Mouse (Mus musculus): ENCODE data around the gene Marc1.

Gene Marc1

DNA sequence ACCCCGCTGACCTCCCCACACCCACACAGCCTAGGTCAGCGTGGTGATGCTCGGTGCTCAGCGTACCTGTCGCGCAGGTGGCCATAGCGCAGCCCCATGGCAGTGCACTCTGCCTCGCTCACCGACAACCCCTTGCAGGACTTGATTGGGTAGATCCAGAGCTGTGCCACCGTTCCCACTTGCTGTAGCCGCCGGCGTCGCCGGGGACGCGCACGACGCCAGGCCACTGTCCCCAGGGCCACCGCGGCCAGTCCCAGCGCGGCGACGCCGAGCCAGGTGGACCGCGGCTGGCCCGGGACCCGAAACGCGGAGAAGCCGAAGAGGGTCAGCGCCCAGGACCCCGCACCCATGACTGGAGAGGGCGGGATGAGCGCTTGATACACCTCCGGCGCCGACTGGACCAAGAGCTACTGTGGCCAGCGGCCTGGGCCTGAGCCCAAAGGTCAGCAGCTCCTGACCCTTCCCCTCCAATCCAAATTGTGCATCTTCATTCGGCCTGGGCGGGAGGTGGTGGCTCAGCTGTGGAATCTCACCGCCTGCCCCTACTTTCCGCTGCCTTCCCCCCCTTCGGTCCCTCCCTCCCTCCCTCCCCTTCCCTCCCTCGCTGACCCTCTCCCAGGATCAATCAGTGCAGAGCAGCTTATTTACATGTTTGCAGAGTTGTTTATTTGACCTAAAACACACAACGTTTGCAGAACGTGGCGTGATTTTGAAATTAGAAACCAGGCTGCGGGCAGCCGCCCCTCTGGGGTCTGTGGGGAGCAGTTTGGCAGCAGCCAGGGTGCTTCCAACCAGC, at the start of gene Marc1:
TSS of gene Marc1 (minus strand) at position 534 of the 796 bp plus-strand sequence.
- DNase-seq (ENCODE audit: low spot score): no peak

DNA sequence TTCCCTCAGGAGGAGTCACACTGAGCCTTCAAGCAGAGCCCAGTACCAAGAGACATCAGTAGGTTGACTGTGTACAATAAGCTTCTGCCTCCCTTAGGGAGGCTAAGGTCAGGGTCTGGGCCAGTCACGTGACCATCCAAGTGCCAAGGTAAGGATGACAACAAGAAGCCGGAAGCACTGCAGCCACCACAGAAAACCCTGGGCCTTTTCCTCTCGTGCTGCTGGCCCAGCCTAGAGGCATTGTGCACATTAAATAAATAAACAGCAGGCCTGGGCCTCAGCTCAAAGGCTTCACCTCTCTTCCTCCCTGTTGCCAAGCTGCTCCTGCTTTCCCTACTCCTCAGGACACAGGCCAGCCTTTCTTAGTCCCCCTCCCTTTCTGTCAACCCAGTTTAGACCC, 49.2 kb upstream of the Marc1 start:
- DNase-seq (ENCODE audit: low spot score): no peak

DNA sequence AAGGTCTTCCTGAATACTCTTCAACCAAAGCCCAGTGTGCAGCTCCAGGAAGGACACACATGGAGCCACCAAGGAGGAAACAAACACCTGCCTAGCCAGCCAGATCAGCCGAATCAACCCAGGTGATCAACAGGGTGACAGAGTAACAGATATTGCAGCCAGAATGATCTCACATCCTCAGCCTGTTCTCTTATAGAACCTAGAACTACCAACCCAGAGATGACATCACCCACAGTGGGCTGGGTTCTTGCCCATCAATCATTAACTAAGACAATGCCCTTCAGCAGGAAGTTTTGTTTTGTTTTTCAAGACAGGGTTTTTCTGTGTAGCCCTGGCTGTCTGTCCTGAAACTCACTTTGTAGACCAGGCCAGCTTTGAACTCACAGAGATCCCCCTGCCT, 47.1 kb upstream of the Marc1 start:
- DNase-seq (ENCODE audit: low spot score): no peak

DNA sequence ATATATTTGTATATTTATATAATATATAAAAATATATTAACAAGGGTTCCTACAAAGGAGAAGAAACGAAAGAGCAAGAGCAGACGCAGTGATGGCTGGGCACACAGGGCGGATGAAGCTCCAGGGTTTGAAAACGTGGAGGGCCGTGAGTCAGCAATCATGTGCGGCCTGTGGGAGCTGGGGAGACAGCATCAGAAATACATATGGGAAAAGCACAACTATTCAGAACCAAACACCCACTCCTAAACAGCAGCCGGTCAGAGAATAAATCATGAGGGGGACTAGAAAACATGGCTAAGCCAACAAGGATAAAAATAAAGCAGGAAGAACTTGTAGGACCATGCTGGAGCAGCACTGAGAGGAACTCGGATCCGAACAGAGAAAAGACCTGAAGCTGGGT, 46.1 kb upstream of the Marc1 start:
- DNase-seq (ENCODE audit: low spot score): no peak

DNA sequence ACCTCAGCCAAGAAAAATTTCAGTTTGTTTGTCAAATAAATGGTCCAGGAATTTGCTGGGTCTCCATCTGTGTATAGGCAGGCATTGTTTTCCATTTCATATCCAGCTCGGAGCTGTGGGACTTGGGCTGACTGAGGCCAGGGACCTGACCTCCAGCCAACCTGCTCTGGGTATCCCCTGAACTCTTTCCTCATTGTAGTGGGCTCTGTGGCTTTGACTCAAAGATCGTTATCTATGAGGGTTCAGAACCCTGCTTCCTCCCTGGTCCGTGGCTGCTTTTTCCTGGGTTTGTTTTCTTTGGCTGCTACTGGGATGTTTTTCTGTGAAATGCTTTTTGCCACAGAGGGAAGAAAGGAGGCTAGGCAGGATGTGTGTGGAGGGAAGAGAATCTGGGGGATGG, 42.8 kb upstream of the Marc1 start:
- no peak for DNase-seq (ENCODE audit: low spot score)

DNA sequence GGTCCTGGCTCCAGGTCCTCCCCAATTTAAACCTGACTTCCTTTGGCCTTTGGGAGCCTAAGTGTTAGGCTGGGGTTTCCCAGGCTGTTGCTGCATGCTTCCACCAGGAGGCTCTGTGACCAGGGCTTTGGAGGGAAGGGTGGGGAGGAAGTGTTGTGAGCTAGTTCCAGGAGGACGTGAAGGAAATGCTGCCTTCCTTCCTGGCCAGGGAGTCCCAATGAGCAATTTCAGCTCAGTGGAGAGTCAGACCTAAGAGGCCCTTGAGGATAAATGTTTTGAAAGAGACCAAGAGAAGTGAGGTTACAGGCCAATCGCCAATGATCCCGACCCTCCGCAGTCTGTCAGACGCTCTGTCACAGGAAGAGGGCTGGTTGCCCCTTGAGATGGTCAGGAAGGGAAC, 42.2 kb upstream of the Marc1 start:
- DNase-seq (ENCODE audit: low spot score): peak; percentile 55

DNA sequence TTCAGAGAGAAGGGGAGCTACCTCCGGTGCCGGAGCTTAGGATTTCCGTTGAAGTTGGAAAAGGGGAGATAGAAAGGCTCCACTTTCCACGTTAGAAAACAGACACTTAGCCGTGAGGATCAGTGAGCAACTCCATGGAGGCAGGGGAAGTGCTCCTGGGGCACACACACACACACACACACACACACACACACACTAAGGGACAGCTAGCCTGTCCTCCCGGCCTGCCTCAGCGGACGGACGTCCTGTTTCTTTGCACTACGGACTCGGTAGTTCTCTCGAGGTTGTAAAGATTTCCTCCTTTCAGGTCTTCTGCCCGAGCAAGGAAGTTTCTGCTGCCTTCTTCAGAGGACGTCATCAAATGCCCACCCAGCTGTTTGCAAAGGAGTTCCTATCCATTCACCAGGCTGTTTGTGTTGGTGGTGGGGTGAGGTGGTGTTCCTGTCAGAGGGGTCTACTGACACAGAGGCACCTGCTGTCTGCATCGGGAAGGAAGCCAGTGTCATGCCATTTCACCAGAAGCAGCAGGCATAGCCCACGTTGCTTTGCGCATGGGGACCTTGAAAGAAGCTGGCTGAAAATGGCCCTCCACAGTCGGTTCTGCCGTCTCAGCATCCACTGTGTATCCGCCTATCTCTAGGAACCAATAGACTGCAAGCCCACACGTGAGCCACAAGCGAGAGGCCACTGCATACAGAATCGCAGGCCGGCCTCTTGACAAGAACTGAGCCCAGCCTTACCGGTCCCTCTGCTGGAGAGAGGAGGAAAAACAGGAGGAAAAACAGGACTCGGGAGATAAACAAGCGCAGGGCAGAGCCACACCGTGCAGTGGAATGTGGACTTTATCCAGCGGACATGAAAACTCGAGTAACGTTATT, 40.9 kb upstream of the Marc1 start:
- DNase-seq (ENCODE audit: low spot score): peak; percentile 82

DNA sequence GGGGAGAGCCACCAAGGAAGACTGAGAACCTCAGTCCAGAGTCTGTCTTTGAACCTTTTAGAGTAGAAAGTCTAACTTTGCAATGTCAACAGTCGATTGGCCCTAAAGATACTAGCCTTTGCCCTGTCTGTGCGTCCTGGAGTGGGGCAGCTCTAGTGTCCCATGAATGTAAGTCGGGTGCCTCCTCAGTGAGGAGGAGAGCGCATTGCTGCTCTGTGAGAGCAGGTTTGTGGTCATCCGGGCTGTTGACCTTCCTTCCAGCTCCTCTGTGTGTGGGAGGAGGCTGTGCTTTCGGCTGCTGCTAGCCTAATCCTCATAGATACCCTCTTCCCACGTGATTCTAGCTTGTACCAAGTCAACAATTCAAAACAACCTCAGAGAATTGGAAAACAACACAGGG, 40.1 kb upstream of the Marc1 start:
- peak; percentile 63 for DNase-seq (ENCODE audit: low spot score)

DNA sequence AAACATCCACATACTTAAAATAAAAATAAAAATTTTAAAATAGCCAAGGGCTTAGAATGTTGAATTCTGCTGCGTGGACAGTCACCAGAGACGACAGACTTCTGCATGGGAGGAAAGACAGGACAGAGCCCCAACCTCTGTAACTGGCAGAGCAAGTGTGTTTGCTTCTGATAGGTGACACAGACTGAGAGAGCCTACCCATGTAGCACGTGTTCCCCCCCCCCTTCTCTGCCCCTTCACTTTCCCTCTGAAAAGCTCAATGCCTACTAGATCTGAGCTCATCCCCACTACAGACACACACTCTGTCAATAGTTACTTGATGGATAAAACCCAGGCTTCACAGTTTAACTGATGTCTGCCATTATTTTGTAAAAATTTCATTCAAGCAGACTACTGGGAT, 35.9 kb upstream of the Marc1 start:
- no peak for DNase-seq (ENCODE audit: low spot score)

DNA sequence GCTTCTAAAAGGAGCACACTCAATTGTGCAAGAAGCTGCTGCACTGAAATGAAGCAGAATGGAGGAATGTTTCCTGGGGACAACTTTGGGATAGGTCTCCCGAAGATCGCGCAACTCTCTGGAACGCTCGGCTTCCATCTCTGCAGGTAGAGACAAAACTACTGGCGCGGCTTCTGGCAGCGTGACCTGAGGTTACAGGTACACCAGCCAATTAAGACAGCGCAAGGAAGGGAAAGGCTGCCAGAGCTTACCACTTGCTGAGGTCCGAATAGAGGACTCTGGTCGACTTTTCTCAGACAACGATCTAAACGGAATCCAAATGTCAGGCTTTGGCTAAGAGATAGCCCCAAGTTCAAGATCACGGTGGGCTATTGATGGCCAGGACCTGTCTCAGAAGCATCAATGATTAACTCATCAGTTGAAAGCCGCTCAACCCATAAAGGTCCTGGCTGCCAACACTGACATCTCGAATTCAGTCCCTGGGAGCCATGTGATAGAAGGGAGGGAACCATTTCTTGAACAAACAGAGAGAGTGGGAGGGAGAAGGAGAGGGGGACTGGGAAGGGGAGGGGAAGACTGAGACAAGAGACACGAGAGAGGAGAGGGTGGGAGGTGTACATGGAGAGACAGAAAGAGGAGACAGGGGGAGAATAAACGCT, 35.1 kb upstream of the Marc1 start, which contains the start of gene Marc2:
TSS of gene Marc2 (minus strand) at position 360 of the 659 bp plus-strand sequence.
- DNase-seq (ENCODE audit: low spot score): no peak

DNA sequence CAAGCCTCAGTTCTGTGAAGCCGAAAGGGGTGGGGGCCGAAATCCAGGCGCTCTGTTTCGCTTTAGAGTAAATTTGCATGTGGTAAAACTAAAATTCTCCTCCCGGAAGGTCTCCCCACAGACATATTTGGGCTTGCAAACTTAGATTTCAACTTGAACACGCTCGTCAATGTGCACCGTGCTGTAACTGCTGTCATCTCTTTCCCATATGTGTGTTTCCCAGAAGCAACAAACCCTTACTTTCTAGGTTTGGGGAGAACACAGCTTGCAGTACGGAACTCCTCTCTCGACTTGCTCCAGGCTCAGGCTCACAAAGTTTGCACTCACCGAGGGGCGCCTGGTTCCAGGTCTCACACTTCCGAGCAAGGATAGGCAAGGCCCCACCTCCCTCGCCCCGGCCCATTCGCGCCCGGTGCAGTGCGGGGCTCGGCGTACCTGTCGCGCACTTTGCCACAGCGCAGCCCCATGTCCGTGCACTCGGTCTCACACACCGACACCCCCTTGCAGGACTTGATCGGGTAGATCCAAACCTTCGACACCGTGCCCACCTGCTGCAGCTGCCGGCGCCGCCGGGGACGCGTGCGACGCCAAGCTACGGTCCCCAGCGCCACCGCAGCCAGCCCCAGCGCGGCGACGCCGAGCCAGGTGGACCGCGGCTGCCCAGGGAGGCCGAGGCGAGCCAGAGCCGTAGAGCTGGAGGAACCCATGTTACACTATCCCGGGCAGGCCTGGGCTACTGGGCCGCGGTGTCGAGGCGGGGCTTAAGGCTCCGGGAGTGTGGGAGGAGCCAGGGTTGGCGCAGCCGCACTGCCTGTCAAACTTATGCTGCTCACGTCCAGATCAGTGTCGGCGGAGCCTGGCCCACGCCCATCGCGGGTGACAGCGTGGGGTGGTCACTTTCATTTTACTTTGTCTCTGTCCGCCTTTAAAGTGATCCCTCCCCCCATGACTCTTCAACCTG, 34.3 kb upstream of the Marc1 start:
- peak; percentile 85 for DNase-seq (ENCODE audit: low spot score)

DNA sequence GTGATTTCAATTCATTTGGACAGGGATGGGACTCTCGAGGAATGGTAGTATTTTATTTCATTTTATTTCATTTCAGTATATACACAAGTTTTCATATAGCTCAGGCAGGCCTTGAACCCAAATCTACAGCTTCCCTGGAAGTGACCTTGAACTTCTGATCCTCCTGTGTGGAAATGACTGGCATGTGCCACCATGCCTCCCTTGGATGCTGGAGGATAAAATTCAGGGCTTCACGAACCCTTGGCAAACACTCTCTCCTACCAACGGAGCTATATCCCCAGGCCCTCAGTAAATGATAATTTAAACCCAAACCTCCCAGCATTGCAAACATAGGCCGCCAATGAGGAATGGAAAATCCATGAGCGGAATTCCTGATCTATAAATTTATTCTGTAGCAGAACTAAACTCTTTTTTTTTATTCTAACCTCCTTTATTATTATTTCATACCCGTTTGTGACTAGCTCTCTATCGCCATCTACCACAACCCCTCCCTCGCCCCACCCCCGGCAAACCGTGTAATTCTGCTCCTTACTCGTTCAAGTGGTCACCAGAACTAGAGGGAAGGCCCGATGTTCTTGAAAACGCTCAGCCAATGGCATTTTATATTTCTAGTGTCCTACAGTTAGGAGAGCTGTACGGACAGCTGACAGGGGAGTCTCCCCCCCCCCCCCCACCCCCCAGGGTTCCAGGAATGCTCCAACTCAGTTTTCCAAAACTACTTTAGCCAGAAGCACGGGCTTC, 33.4 kb upstream of the Marc1 start:
- no peak for DNase-seq (ENCODE audit: low spot score)

DNA sequence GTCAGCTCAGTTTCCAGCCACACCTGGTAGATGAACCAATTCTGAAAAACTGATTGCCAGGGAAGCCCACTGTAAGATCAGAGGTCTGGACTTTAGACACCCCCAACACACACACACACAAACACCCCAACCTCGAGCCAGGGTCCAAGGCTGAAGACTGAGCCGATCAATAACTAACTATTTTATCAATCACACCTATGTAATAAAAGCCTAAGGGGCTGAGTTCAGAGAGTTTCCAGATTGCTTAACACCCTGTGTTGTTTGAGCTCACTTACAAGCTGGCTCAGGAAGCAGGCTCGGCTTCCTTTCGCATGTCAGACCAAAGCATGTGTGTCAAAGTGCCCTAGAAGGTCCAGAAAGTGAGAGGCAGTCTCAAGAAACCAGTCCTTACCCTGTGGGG, 26.5 kb upstream of the Marc1 start:
- no peak for DNase-seq (ENCODE audit: low spot score)

DNA sequence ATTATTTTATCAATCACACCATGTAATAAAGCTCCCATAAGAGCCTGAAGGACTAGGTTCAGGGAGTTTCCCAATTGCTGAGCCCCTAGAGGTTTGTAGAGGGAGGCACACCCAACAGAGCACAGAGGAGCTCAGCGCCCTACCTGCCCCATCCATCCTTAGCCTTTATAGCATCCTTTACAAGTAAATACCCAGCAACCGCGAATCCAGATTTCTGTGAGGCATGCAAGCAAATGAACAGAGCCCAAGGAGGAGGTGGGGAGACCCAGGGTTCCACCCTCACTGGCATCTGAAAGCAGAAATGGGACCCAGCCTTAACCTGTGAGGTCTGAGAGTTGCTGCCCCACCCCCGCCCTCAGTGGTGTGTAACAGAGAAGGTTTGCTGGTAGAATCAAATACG, 25.2 kb upstream of the Marc1 start:
- no peak for DNase-seq (ENCODE audit: low spot score)

DNA sequence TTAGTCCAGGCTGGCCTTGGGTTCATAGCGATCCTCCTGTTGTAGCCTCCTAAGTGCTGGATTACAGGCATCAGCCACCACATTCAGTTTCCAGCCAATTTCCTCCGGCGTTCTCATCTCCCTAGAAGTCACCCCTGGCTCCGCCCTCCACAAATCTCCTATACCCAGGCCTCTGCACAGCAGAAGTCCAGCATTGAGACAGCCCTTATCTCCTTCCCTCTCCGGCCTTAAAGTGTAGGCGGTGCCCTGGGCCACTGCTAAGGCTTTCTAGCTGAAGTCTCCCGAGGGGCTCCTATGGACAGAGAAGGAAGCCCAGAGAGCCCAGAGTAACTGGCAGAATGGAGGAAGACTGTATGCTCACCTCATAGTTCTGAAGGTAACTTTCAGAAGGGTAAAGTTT, 22.4 kb upstream of the Marc1 start:
- DNase-seq (ENCODE audit: low spot score): no peak

DNA sequence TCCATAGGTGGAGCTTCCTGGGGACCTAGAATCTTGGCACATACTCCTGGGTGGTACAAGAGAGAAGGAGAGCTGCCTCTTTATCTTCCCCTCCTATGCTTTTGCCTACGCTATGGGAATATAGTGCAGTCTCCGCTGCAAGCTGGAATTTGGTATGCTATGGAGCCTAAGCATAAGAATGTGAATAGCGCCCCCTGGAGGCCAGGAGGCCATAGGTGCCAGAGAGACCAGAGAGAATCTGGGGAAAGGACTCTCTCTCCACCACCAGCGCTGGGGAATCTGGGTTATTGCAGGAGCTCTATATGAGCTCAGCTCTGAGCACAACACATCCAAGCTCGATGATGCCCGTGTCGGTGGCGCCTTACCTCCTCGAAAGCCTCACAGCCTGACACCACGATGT, 21.1 kb upstream of the Marc1 start:
- DNase-seq (ENCODE audit: low spot score): no peak

DNA sequence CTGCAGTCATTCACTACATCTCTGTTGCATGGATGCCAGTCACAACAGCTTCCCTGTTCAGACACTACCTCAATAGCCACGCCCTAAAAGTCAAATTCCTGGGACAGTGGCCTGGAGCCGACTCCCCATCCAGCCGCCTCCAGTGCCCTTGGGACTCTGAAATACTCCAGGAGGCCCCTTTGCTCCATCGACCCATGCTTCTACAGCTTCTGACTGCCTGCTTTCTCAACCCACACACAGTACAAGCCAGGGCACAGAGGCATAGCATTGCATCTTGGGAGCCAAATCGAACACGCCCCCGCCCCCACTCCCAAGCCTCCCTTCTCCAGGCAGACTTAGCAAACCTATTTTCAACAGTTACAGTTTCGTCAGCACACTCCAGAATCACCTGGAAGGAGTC, 18.8 kb upstream of the Marc1 start:
- DNase-seq (ENCODE audit: low spot score): no peak

DNA sequence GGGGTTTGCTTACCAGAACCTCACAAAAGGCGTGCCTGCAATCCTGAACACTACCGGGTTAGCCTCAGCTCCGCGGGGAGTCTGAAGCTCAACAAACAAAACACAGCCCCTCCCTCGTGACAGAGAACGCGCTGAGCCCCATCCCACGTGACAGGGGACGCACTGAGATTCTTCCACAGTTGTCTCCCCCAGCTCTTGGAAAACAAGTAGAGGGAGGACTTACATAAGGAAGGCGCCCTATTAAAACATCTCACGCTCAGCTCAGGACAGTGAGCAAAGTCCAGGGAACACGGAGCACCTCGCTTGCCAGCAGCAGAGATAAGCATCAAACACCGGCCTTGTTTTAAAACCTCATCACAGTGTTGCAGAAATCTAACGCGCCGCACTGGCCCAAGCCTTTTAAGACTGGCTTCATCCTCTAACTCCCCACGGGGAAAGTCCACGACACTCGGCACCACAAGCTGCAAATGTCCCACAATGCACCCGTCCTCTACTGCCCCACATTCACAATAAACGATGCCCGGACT, 16.1 kb upstream of the Marc1 start:
- peak; percentile 45 for DNase-seq (ENCODE audit: low spot score)

DNA sequence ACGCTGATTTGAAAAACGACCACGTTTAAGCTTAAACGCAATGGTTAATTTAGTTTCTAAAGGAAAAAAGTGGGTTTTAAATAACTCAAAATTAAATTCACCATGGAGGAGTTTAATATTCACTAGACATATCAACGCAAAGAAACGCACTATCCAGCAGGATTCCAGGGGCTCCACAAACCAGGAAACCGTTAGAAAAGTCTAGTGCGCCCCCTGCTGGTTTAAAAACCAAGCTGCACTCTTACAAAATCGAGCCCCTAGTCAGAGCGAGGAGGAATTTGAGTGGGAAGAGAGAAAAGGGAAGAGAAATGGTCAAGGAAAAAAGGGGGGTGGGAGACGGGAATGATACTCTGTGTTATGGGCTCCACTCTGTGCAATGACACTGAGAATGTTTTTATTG, 14.0 kb upstream of the Marc1 start:
- DNase-seq (ENCODE audit: low spot score): no peak

DNA sequence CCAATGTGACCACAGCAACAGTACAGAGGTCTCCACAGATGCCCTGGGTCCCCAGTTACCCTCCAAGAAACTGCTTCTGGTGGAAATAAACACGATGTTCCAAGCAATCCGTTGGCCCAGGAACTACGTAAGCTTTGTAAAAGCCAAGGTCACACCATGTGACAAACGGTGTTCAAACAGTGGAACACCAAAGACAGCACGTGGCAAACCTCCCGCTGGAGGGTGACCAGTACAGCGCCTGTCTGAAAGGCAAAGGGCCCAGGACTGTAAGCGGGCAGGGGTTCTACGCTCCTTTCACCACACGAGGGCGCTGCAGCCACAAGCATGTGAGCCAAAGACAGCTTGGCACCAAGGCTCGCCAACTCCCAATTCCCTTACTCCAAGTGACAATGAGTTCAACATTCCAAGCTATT, 13.3 kb upstream of the Marc1 start:
- DNase-seq (ENCODE audit: low spot score): peak; percentile 78

DNA sequence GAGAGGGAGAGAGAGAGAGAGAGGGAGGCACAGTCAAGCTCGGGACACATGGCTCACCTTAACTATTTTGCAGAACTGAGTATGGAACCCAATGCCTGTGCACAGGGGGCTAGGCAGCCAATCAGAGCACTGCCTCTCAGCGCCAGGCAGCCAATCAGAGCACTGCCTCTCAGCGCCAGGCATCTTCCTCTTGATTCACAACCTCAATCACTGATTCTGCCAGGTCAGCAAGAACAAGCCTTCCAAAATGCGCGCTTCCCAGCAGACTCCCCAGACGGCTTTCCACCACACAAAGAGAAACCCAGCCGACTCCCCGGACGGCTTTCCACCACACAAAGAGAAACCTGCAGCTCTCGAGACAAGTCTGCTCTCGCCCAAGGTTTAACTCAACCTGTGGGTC, 11.6 kb upstream of the Marc1 start:
- DNase-seq (ENCODE audit: low spot score): no peak

Measured in ovary, adult 18-20 months (tissue).